Mouse (Mus musculus) hindbrain, embryonic 10.5 days (tissue): Measurements from ENCODE around the gene Lingo3. TPM values are rescaled to one million over a fixed set of nuclear protein-coding genes. Genes with fewer than 3 reads are reported as not detected.
"Not testable (repeated sequence)": the region's sequence is repeated elsewhere in the genome, so short reads cannot be mapped to it uniquely, and the experiment has no call there.

Experiments
- DNase-seq: peaks from one replicate; pipeline ENCODE4 v3.0.0-alpha.2; 2017; ENCODE audit warnings: low spot score
- H3K27ac ChIP-seq: fragments of 300-500 bp; sonication (generic); 2 replicates; pipeline ENCODE4 v1.5.1; 2016; ENCODE audit warnings: mild to moderate bottlenecking, moderate library complexity
- H3K27me3 ChIP-seq: fragments of 300-500 bp; sonication (generic); 2 replicates; pipeline ENCODE4 v1.6.1; 2016; ENCODE audit warnings: mild to moderate bottlenecking; ENCODE audit not compliant: poor library complexity, insufficient read depth, severe bottlenecking
- H3K36me3 ChIP-seq: fragments of 300-500 bp; sonication (generic); 2 replicates; pipeline ENCODE4 v1.6.1; 2016; ENCODE audit warnings: mild to moderate bottlenecking, moderate library complexity
- H3K4me1 ChIP-seq: fragments of 300-500 bp; sonication (generic); replicated peaks from 2 replicates; pipeline ENCODE4 v1.6.1; 2016; ENCODE audit warnings: mild to moderate bottlenecking
- H3K4me3 ChIP-seq: fragments of 300-500 bp; sonication (generic); 2 replicates; pipeline ENCODE4 v1.5.1; 2016; ENCODE audit warnings: mild to moderate bottlenecking, moderate library complexity
- H3K9me3 ChIP-seq: fragments of 300-500 bp; sonication (generic); 2 replicates; pipeline ENCODE4 v1.6.1; 2016; ENCODE audit warnings: mild to moderate bottlenecking, moderate library complexity
- WGBS: fragments of 180-500 bp; shearing (Covaris S2); methylation state at CpG from one replicate; pipeline ENCODE4 v1.1.7; 2016; 5-methylcytosine and 5-hydroxymethylcytosine counted together
- polyA plus RNA-seq: library from polyadenylated mRNA; unstranded; fragments of >200 nt; fragmentation: Nextera tagmentation; extraction: Ambion mirVana; gene quantifications from 2 replicates; pipeline ENCODE4 v1.2.1, GENCODE M21; 2016

The Lingo3 gene
- polyA plus RNA-seq, 1 experiment from 2014 or later: 0.61 TPM

GRCm38 (mm10) chr10:80839848-80840247 is 4.0 kb downstream of the Lingo3 start:
- Histone ChIP-seq H3K9me3 (peaks cover 2% of the 10 kb centered on the region; the same call in 1 of the 2 replicates), H3K36me3 (no peaks in the 10 kb centered on the region), H3K4me3 (no peak overlapping the region), H3K27ac (no peak overlapping the region), H3K4me1 (peaks cover 75% of the 10 kb centered on the region), H3K27me3 (peaks cover 83% of the 10 kb centered on the region)
- 56% methylated on average over 6 of the region's 6 CpGs for WGBS
- DNase-seq: no peak

- WGBS: 66% methylated on average over 2 of the region's 2 CpGs
- H3K27ac ChIP-seq: no peak overlapping the region
- H3K36me3 ChIP-seq: no peaks in the 10 kb centered on the region
- H3K4me1 ChIP-seq: peaks cover 67% of the 10 kb centered on the region
- no peak for DNase-seq
- H3K9me3 ChIP-seq: peaks cover 10% of the 10 kb centered on the region; the same call in 1 of the 2 replicates
- peaks cover 83% of the 10 kb centered on the region for H3K27me3 ChIP-seq
- no peak overlapping the region for H3K4me3 ChIP-seq
These were observed 5.4 kb downstream of the Lingo3 start for GRCm38 (mm10) chr10:80838346-80838912.

DNA sequence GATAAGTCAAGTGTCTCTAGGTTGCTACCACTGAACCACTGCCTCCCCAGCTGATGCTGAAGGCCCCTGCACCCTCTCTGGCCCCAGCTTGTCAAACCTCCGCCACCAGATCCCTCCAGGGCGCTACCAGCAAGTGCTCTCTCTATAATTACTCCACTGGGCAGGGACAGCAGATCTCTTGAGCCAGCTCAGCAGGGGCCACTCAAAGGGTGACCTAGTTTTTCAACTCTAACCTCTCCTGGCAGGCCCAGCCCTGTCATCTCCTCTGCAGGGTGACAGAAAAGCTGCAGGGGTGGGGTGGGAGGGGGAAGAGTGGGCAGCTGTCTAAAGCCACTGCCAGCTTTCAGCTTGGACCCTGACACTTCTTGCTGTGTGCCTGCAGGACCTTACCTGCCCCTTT is 6.0 kb downstream of the Lingo3 start:
- Histone ChIP-seq H3K36me3 (no peaks in the 10 kb centered on the region), H3K27ac (no peak overlapping the region), H3K4me3 (0 out of 2 replicates have a peak overlapping the region, but pooled peaks have one; percentile 9), H3K9me3 (peaks cover 10% of the 10 kb centered on the region; the same call in 1 of the 2 replicates), H3K4me1 (peaks cover 68% of the 10 kb centered on the region), H3K27me3 (peaks cover 83% of the 10 kb centered on the region)
- WGBS: 9% methylated on average over 2 of the region's 2 CpGs
- DNase-seq: no peak

DNA sequence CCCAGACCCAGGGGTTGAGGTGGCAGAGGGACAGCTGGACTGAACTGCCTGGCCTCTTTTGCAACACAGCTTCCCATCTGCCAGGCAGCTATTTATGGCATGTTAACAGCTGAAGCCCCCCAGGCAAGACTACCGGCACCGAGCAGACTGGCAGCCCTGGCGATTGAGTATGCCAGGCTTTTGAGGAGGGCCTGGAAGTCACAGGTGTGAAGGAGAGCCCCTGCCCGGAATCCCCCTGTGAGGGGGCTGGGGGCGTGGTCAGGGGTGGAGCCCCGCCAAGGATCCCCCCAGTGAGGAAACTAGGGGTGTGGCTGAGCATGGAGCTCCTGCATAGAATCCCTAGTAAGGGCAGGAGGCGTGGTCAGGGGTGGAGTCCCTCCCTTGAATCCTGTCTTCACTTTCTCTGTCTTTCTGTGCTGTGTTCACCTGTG is 6.9 kb downstream of the Lingo3 start:
- H3K36me3 ChIP-seq: no peaks in the 10 kb centered on the region
- H3K4me3 ChIP-seq: no peak overlapping the region
- 54% methylated on average over 7 of the region's 7 CpGs for WGBS
- peaks cover 10% of the 10 kb centered on the region; the same call in 1 of the 2 replicates for H3K9me3 ChIP-seq
- H3K27ac ChIP-seq: no peak overlapping the region
- peaks cover 76% of the 10 kb centered on the region for H3K4me1 ChIP-seq
- DNase-seq: no peak
- H3K27me3 ChIP-seq: peaks cover 75% of the 10 kb centered on the region

DNA sequence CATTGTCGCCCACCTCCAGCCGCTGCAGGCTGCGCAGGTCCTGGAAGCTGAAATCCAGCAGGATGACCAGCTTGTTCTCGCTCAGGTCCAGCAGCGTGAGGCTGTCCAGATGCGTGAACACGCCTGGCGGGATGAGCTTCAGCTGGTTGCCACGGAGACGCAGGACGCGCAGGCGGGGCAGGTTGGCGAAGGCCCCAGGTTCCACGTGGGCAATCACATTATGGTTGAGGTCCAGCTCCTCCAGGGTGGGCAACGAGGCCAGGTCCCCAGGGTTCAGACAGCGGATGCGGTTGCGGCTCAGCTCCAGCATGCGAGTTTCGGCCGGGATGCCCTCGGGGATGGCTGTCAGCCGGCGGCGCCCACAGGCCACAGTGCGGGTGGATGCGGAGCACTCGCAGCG is 8.2 kb downstream of the Lingo3 start:
- Histone ChIP-seq H3K4me1 (peaks cover 75% of the 10 kb centered on the region), H3K36me3 (peaks cover 2% of the 10 kb centered on the region), H3K4me3 (peak overlapping the region; percentile 18; the same call in 1 of the 2 replicates), H3K27me3 (peaks cover 61% of the 10 kb centered on the region), H3K9me3 (peaks cover 10% of the 10 kb centered on the region; the same call in 1 of the 2 replicates), H3K27ac (no peak overlapping the region)
- 53% methylated on average over 30 of the region's 30 CpGs for WGBS
- no peak for DNase-seq

DNA sequence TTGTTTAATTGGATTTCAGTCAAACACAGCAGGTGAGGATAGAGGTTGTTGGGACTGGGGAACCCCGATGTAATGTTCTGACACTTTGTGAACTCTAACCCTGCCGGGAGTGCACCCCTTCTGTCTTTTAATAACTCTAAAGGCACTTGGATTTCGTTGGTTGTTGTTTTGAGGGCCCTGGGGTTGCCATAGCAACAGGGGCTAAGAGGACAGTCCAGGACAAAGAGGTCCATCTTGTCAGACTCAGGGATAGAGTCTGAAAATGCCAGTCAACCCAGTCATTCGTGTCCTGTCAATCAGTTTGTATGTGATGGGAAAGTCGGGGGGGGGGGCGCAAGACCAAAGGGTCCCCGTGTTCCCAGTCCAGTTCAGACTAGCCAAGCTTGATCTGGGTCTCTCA is 11.0 kb downstream of the Lingo3 start:
- 43% methylated on average over 7 of the region's 7 CpGs for WGBS
- peaks cover 51% of the 10 kb centered on the region for H3K27me3 ChIP-seq
- H3K27ac ChIP-seq: no peak overlapping the region; the same call in 1 of the 2 replicates
- peaks cover 10% of the 10 kb centered on the region; the same call in 1 of the 2 replicates for H3K9me3 ChIP-seq
- H3K36me3 ChIP-seq: peaks cover 29% of the 10 kb centered on the region
- DNase-seq: peak; percentile 33
- H3K4me3 ChIP-seq: no peak overlapping the region
- H3K4me1 ChIP-seq: peaks cover 80% of the 10 kb centered on the region

DNA sequence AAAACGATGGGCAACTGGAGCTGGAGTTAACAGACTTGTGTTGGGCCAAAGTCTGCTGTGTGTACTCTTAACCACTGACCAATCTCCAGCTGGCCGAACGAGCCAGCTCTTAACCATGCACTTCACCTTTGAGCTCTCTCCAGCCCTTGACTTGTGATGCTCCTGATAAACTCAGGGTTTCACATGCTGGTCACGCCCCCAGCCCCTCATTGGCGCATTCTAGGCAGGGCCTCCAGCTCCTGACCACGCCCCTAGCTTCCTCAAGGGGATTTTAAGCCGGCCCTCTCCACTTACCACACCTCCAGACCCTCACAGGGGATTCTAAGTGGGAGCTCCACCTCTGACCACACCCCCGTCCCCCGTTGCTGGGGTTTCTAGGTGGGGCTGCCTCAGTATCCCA is 12.7 kb downstream of the Lingo3 start:
- peaks cover 34% of the 10 kb centered on the region for H3K27me3 ChIP-seq
- WGBS: 4% methylated on average over 9 of the region's 9 CpGs
- DNase-seq: peak; percentile 77
- peak overlapping the region; percentile 26; the same call in 1 of the 2 replicates for H3K4me3 ChIP-seq
- H3K36me3 ChIP-seq: peaks cover 31% of the 10 kb centered on the region
- H3K4me1 ChIP-seq: peaks cover 73% of the 10 kb centered on the region
- H3K9me3 ChIP-seq: peaks cover 10% of the 10 kb centered on the region; the same call in 1 of the 2 replicates
- H3K27ac ChIP-seq: no peak overlapping the region

- peaks cover 31% of the 10 kb centered on the region for H3K36me3 ChIP-seq
- DNase-seq: no peak
- peaks cover 66% of the 10 kb centered on the region for H3K4me1 ChIP-seq
- H3K9me3 ChIP-seq: peaks cover 5% of the 10 kb centered on the region; the same call in 1 of the 2 replicates
- 69% methylated on average over 1 of the region's 1 CpGs for WGBS
- peaks cover 19% of the 10 kb centered on the region for H3K27me3 ChIP-seq
- H3K27ac ChIP-seq: no peak overlapping the region
- 0 out of 2 replicates have a peak overlapping the region, but pooled peaks have one; percentile 9 for H3K4me3 ChIP-seq
These were observed 14.2 kb downstream of the Lingo3 start for GRCm38 (mm10) chr10:80829359-80830278.

DNA sequence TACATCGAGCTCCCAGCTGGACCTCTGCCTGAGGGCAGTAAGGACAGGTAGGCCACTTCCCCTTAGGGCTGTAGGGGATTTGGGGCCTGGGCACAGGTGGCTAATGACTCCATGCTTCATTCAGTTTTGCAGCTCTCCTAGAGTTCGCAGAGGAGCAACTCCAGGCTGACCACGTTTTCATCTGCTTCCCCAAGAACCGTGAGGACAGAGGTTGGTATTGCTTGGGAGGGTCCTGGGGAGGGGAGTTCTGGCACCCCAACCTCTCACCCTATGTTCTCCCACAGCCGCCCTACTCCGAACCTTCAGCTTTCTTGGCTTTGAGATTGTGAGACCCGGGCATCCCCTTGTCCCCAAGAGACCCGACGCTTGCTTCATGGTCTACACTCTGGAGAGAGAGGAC is 15.3 kb downstream of the Lingo3 start:
- H3K4me1 ChIP-seq: peaks cover 66% of the 10 kb centered on the region
- 92% methylated on average over 9 of the region's 9 CpGs for WGBS

GRCm38 (mm10) chr10:80827870-80828420 is 15.9 kb downstream of the Lingo3 start:
- Histone ChIP-seq H3K4me1 (peaks cover 60% of the 10 kb centered on the region), H3K27ac (peak overlapping the region; percentile 97; the same call in 1 of the 2 replicates), H3K4me3 (peak overlapping the region; percentile 89), H3K27me3 (peaks cover 2% of the 10 kb centered on the region), H3K9me3 (no peaks in the 10 kb centered on the region), H3K36me3 (peaks cover 31% of the 10 kb centered on the region)
- no peak for DNase-seq
- 89% methylated on average over 10 of the region's 10 CpGs for WGBS

More for the DNA sequence above, 15.3 kb downstream of the Lingo3 start:
- Histone ChIP-seq H3K36me3 (peaks cover 31% of the 10 kb centered on the region), H3K4me3 (peak overlapping the region; percentile 89)
- H3K27ac ChIP-seq, H3K9me3 ChIP-seq, H3K27me3 ChIP-seq, DNase-seq: not testable (repeated sequence)

- peaks cover 53% of the 10 kb centered on the region for H3K4me1 ChIP-seq
- H3K36me3 ChIP-seq: peaks cover 31% of the 10 kb centered on the region
- peak overlapping the region; percentile 89 for H3K4me3 ChIP-seq
- 9% methylated on average over 29 of the region's 29 CpGs for WGBS
- H3K27ac ChIP-seq: peak overlapping the region; percentile 97
- no peaks in the 10 kb centered on the region for H3K9me3 ChIP-seq
- H3K27me3 ChIP-seq: no peaks in the 10 kb centered on the region
- DNase-seq: no peak
These were observed 16.6 kb downstream of the Lingo3 start for GRCm38 (mm10) chr10:80827063-80827869.
